Mouse (Mus musculus) E14TG2a.4 (cell line): ENCODE measurements around the gene Dgcr2.

ENCODE experiments used
- H3K27me3 ChIP-seq: 2 replicates; pipeline ENCODE4 v1.6.1; 2014; ENCODE audit warnings: low read length, control low read depth; ENCODE audit not compliant: insufficient read depth
- H3K36me3 ChIP-seq: 2 replicates; pipeline ENCODE4 v1.6.1; 2014; ENCODE audit warnings: low read length, control low read depth; ENCODE audit not compliant: insufficient read depth
- H3K4me1 ChIP-seq: replicated peaks from 2 replicates; pipeline ENCODE4 v1.6.1; 2014; ENCODE audit warnings: low read depth, low read length, control low read depth
- H3K4me3 ChIP-seq: replicated peaks from 2 replicates; pipeline ENCODE4 v1.5.1; 2014; ENCODE audit warnings: mild to moderate bottlenecking, low read length
- H3K9me3 ChIP-seq: 2 replicates; pipeline ENCODE4 v1.6.1; 2014; ENCODE audit warnings: low read length, control low read depth
- CTCF ChIP-seq: conservative IDR thresholded peaks from 2 replicates; pipeline ENCODE4 v1.5.1; 2014; ENCODE audit warnings: low read length
- NANOG ChIP-seq: IDR thresholded peaks from 2 replicates; pipeline ENCODE4 v1.6.1; 2014; ENCODE audit warnings: borderline replicate concordance, low read length, mixed read lengths
- POU5F1 ChIP-seq: IDR thresholded peaks from 2 replicates; pipeline ENCODE4 v1.6.1; 2014; ENCODE audit warnings: low read length, borderline replicate concordance

The Dgcr2 gene

DNA sequence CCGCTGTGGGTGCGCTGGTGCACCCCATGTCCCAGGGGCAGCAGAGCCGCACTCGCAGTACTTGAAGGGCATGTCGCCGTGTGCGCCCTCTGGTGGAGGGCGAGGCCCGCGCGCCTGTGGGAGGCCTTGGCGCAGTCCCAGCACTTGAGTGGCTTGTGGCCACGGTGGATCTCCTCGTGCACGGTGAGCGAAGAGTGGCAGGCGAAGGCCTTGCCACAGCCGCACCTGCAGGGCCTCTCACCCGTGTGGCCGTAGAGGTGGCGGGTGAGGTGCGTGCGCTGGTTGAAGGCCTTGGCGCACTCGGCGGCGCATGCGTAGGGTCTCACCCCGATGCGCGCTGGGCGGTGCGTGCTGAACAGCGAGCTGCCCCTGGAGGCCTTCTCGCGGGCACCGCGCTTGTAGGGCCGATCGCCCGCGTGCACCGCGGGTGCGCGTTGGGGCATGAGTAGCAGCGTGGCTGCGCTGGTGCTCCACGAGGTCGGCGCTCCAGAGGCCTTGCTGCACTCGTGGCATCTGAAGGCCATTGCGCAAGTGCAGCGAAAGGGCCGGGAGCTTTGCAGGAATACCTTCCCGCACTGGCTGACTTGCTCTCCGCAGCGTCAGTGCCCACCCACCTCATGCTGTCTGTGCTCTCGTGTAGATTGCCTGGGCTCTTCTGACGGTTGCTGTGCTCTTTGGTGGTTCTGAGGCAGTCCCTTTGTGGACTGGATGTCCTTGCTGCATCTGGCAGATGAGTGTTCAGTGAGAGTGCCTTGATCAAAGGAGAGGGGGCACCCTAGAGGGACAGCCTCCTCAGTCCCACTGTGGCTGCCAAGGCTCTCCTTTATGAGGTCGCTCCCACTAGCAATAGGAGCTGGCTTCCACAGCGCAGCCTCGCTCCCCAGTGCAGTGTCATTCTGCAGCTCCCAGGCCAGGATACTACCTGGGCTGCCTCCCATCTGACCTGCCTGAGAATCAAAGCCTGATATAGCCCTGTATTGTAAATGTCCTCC, 82.7 kb downstream of the Dgcr2 start:
- Histone ChIP-seq H3K4me3 (peak overlapping the region; percentile 76), H3K4me1 (peaks cover 11% of the 10 kb centered on the region), H3K36me3 (no peaks in the 10 kb centered on the region), H3K27me3 (peaks cover 88% of the 10 kb centered on the region), H3K9me3 (no peaks in the 10 kb centered on the region)
- TF ChIP-seq NANOG (no peak), CTCF (peak; percentile 22; the same call in 1 of the 2 replicates), POU5F1 (no peak)

DNA sequence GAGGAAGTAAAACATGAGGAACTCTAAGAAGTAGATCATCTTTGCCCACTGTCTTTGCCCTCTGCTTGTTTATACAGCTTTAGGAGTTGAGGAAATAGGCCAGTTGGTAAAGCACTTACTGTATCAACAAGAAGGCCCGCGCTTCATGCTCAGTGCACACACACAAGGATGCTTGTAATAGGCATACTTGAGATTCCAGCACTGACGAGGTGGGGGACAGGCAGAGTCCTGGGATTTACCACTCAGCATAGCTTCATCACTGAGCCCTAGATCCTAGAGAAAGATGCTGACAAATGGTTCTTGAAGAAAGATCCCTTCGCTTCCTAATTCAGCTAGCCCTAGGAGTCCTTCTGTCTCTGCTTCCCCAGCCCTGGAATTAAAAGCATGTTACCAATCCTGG, 85.2 kb downstream of the Dgcr2 start:
- Histone ChIP-seq H3K4me3 (no peak overlapping the region), H3K27me3 (peaks cover 90% of the 10 kb centered on the region), H3K4me1 (peaks cover 12% of the 10 kb centered on the region), H3K9me3 (no peaks in the 10 kb centered on the region), H3K36me3 (no peaks in the 10 kb centered on the region)
- TF ChIP-seq POU5F1 (no peak), NANOG (no peak), CTCF (no peak)

DNA sequence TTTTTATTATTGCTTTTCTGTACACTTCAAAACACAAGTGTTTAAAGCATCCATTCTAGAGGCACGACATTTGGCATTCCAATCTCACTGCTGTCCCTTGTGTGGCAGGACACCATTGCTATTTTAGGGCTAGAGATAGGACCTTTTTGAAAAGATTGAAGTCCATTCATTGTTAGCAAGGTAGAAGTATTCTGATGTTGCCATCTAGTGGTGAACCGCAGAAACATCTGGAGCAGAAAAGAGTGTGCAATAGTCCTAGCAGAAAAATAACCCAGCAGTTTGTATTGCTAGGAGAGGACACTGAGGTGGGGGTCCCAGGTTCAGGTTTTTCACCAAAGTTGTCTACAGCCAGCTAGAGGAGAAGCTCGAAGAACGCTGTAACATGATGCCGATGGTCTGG, 86.2 kb downstream of the Dgcr2 start:
- no peak overlapping the region for H3K4me3 ChIP-seq
- no peak for TF ChIP-seq NANOG
- no peak for TF ChIP-seq POU5F1
- peak; percentile 85 for TF ChIP-seq CTCF
- peaks cover 20% of the 10 kb centered on the region for H3K4me1 ChIP-seq
- H3K27me3 ChIP-seq = peaks cover 91% of the 10 kb centered on the region
- H3K36me3 ChIP-seq = no peaks in the 10 kb centered on the region
- no peaks in the 10 kb centered on the region for H3K9me3 ChIP-seq

DNA sequence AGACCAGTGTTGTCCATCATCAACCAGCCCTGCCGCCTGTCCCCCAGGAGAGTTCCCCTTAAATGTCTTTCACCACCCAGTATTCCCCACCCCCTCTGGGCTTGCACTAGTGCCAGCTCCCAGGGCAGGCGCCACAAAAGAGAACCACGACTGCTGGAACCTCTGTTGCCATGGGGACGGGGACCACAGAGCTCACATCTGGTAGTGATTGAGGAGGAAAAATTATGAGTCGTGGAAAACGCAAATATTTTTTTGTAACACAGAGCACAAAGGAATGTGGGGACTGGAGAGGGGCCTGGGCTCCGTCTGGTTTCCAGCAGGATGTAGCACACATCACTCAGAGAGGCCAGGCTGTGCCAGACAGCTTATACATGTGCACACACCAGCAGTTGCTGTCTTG, 88.7 kb downstream of the Dgcr2 start:
- H3K27me3 ChIP-seq = peaks cover 91% of the 10 kb centered on the region
- no peak overlapping the region for H3K4me3 ChIP-seq
- no peak for TF ChIP-seq POU5F1
- no peak for TF ChIP-seq NANOG
- no peak for TF ChIP-seq CTCF
- no peaks in the 10 kb centered on the region for H3K36me3 ChIP-seq
- peaks cover 16% of the 10 kb centered on the region for H3K4me1 ChIP-seq
- H3K9me3 ChIP-seq = no peaks in the 10 kb centered on the region

DNA sequence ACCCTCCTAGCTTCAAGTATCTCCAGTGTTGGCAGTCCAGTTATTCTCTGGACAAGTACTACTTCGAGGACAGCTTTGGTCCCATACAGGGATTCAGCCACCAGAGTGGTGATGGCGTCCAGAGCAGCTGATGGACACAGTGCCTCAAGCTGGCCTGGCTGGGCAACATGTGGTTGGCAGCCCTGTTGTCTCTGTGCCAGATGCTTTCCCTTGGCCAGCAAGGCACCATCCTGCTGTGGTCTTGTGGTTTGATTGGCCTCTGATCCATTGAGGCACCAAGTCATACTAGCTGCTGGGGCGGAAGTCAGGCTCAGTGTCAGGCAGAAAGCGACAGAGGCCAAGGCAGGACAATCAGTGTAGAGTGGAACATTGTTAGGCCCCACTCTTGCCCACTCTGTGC, 89.2 kb downstream of the Dgcr2 start:
- H3K4me1 ChIP-seq = peaks cover 20% of the 10 kb centered on the region
- H3K9me3 ChIP-seq = no peaks in the 10 kb centered on the region
- no peaks in the 10 kb centered on the region for H3K36me3 ChIP-seq
- TF ChIP-seq POU5F1 (no peak), NANOG (no peak), CTCF (no peak)
- no peak overlapping the region for H3K4me3 ChIP-seq
- H3K27me3 ChIP-seq = peaks cover 91% of the 10 kb centered on the region

DNA sequence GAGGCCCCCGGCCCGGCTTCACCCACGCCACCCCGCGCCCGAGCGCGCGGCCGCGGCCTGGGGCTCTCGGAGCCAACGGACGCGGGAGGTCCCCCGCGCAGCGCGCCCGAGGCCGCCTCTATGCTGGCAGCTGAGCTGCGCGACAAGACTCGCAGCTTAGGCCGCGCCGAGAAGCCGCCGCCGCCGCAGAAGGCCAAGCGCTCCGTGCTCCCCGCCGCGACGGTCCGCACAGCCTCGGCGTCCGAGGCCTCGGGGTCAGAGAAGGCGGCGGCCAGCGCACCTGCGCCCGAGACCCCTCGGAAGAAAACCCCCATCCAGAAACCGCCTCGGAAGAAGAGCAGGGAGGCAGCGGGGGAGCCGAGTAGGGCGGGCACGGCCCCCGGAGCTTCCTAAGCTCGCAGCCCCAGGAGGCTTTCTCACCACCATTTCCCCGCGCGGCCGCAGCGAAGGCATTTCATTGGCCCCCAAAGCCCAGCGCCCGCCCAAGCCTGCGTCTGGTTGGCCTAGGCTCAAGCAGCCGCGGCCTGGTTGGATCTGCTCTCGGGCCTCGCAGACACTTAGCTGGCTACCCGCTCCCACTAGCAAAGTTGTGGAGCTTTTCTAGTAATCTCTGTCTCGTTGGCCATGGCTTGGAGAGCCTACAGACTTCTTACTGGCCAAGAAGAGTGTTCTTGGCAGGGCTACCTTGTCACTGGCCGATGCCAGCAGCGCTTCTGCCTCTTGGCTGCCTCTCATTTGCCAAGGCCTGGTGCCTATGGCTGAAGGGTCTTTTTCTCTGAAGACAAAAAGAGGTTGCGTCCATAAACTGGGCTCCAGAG, 91.0 kb downstream of the Dgcr2 start:
- H3K36me3 ChIP-seq = no peaks in the 10 kb centered on the region
- H3K27me3 ChIP-seq = peaks cover 91% of the 10 kb centered on the region
- no peaks in the 10 kb centered on the region for H3K9me3 ChIP-seq

DNA sequence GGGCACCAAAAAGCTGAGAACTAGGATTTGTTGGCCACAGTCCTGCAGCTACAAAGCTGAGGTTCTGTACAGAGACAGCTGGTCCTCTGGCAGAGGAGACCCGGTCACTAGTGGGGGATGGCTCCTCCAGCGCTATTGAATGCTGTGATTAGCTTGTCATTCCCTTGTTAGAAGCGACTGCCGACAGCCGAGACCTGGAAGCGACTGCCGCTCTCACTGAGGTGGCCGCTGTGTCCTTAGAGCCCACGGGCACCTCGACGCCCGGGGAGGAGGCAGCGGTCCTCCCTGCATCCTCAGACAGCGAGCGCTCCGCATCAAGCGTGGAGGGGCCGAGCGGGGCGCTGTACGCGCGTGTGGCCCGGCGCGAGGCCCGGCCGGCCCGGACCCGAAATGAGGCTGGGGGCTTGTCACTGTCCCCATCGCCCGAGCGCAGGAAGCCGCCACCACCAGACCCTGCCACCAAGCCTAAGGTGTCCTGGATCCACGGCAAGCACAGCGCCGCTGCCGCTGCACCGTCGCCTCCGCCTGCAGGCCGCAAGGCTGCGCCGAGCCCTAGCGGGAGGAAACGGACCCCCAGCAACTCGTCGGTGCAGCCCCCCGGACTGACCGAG, 91.7 kb downstream of the Dgcr2 start:
- no peak for TF ChIP-seq POU5F1
- Histone ChIP-seq H3K4me1 (peaks cover 42% of the 10 kb centered on the region), H3K27me3 (peaks cover 96% of the 10 kb centered on the region), H3K9me3 (no peaks in the 10 kb centered on the region; the same call in 1 of the 2 replicates), H3K36me3 (no peaks in the 10 kb centered on the region), H3K4me3 (peak overlapping the region; percentile 79)

More for the DNA sequence above, 91.0 kb downstream of the Dgcr2 start:
- H3K4me3 ChIP-seq = peak overlapping the region; percentile 79
- TF ChIP-seq NANOG (no peak), CTCF (no peak), POU5F1 (no peak)
- H3K4me1 ChIP-seq = peaks cover 36% of the 10 kb centered on the region

DNA sequence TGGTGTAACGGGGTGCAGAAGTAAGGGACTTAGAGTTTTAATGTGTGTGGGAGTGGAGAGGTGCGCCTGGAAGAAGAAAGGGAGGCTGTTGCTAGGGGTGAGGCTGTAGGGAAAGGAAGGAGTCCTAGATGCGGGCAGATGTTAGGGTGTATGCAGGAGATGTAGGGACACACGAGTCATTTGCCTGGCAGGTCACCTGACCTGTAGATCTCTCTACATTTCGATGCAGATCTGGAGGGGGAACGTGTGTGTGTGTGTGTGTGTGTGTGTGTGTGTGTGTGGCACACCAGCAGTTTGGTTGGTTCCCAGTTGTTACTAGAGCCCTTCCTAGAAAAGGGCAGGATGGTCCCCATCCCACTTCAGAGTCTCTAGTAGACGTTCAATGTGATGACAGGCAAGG, 93.4 kb downstream of the Dgcr2 start:
- H3K36me3 ChIP-seq = no peaks in the 10 kb centered on the region
- peaks cover 52% of the 10 kb centered on the region for H3K4me1 ChIP-seq
- H3K4me3 ChIP-seq = peak overlapping the region; percentile 74
- H3K27me3 ChIP-seq = peaks cover 98% of the 10 kb centered on the region
- TF ChIP-seq CTCF = no peak
- no peak for TF ChIP-seq POU5F1
- TF ChIP-seq NANOG = no peak
- no peaks in the 10 kb centered on the region; the same call in 1 of the 2 replicates for H3K9me3 ChIP-seq
